Mouse (Mus musculus) gastrocnemius, adult 2 months (tissue): ENCODE results near the gene Il20rb. TPM values are rescaled to one million over a fixed set of nuclear protein-coding genes. Genes with fewer than 3 reads are reported as not detected.

Experiments
- DNase-seq: peaks from one replicate; pipeline ENCODE4 v3.0.0; 2022
- H3K27ac ChIP-seq: fragments of 200-600 bp; 2 replicates; pipeline ENCODE4 v1.8.1; 2022; ENCODE audit warnings: mild to moderate bottlenecking
- H3K4me3 ChIP-seq: fragments of 200-600 bp; 2 replicates; pipeline ENCODE4 v1.8.1; 2022; ENCODE audit warnings: mild to moderate bottlenecking, moderate library complexity
- CTCF ChIP-seq: fragments of 200-600 bp; IDR thresholded peaks from 2 replicates; pipeline ENCODE4 v1.8.1; 2022; ENCODE audit warnings: antibody characterized with exemption, mild to moderate bottlenecking, moderate library complexity
- intact Hi-C: fragments of 180-260 bp; cut with DNase I; formaldehyde crosslinking; loops from one replicate; pipeline ENCODE4 v1.15.1; 2025
- long read RNA-seq, 2 experiments: library from polyadenylated mRNA; stranded (forward); transcript quantifications; one replicate each; pipeline ENCODE4 v2.0.0; 2021
- total RNA-seq, 2 experiments: library from RNA; stranded (reverse); gene quantifications; 2 replicates each; pipeline ENCODE4 v1.2.3; 2021

Gene Il20rb
- total RNA-seq = 1 to 10 TPM; 1.3 to 1.9 TPM
- long read RNA-seq, experiment 1, partial matches to known transcripts = 0 of 2 reads
- long read RNA-seq, experiment 1, other reads (novel, unspliced or antisense) = 0 of 2 reads
- long read RNA-seq, experiment 2, partial matches to known transcripts = 0 of 1 reads
- long read RNA-seq, experiment 2, other reads (novel, unspliced or antisense) = 1 of 1 reads

- Histone ChIP-seq H3K27ac (peak within 1 kb of the TSS; percentile 73), H3K4me3 (peak within 1 kb of the TSS; percentile 31)
- DNase-seq = peak; percentile 54
- no peak for TF ChIP-seq CTCF
- intact Hi-C loops = no loop called here
Observed at GRCm38 (mm10) chr9:100486431-100486830, at the start of gene Il20rb. Gene Il20rb, minus strand, starts transcription at chr9:100486788.

GRCm38 (mm10) chr9:100535618-100536262, 49.2 kb upstream of the Il20rb start:
- H3K4me3 ChIP-seq = no peak overlapping the region
- intact Hi-C loops = no loop called here
- DNase-seq = no peak
- no peak for TF ChIP-seq CTCF
- no peak overlapping the region for H3K27ac ChIP-seq

GRCm38 (mm10) chr9:100534686-100535085, 48.1 kb upstream of the Il20rb start:
- Histone ChIP-seq H3K4me3 (no peak overlapping the region), H3K27ac (no peak overlapping the region)
- no peak for TF ChIP-seq CTCF
- DNase-seq = no peak
- intact Hi-C loops = no loop called here

- no peak for TF ChIP-seq CTCF
- intact Hi-C loops = no loop called here
- Histone ChIP-seq H3K27ac (no peak overlapping the region), H3K4me3 (no peak overlapping the region)
- DNase-seq = no peak
Observed at GRCm38 (mm10) chr9:100532847-100533505, 46.4 kb upstream of the Il20rb start.

- 0 out of 2 replicates have a peak overlapping the region, but pooled peaks have one; percentile 5 for H3K27ac ChIP-seq
- no peak overlapping the region for H3K4me3 ChIP-seq
- no peak for TF ChIP-seq CTCF
- no peak for DNase-seq
- intact Hi-C loops = no loop called here
Observed at GRCm38 (mm10) chr9:100531296-100531695, 44.7 kb upstream of the Il20rb start.

- TF ChIP-seq CTCF = no peak
- no peak for DNase-seq
- Histone ChIP-seq H3K27ac (no peak overlapping the region), H3K4me3 (no peak overlapping the region)
- intact Hi-C loops = no loop called here
Observed at GRCm38 (mm10) chr9:100525225-100525624, 38.6 kb upstream of the Il20rb start.

- H3K27ac ChIP-seq = no peak overlapping the region
- no peak for DNase-seq
- no peak overlapping the region for H3K4me3 ChIP-seq
- intact Hi-C loops = loop anchor here (5.0 kb wide), 1 partner anchor 395 kb away; no protein-coding TSS in a partner anchor
- TF ChIP-seq CTCF = no peak
Observed at GRCm38 (mm10) chr9:100522029-100522428, 35.4 kb upstream of the Il20rb start.

GRCm38 (mm10) chr9:100520586-100520985, 34.0 kb upstream of the Il20rb start:
- H3K27ac ChIP-seq = peak overlapping the region; percentile 56
- intact Hi-C loops = loop anchor here (1.0 to 5.0 kb wide), 2 partner anchors 122 to 397 kb away; no protein-coding TSS in a partner anchor
- peak; percentile 84 for TF ChIP-seq CTCF
- no peak overlapping the region for H3K4me3 ChIP-seq
- DNase-seq = peak; percentile 40

GRCm38 (mm10) chr9:100520012-100520411, 33.4 kb upstream of the Il20rb start:
- peak overlapping the region; percentile 56 for H3K27ac ChIP-seq
- peak; percentile 55 for TF ChIP-seq CTCF
- no peak for DNase-seq
- H3K4me3 ChIP-seq = no peak overlapping the region
- intact Hi-C loops = loop anchor here (1.0 to 5.0 kb wide), 2 partner anchors 122 to 397 kb away; no protein-coding TSS in a partner anchor

GRCm38 (mm10) chr9:100507581-100507980, 21.0 kb upstream of the Il20rb start:
- peak overlapping the region; percentile 86 for H3K27ac ChIP-seq
- intact Hi-C loops = loop anchor here (2.0 kb wide), 1 partner anchor 37 kb away; no protein-coding TSS in a partner anchor
- no peak for DNase-seq
- peak overlapping the region; percentile 71; the same call in 1 of the 2 replicates for H3K4me3 ChIP-seq
- TF ChIP-seq CTCF = no peak

- Histone ChIP-seq H3K27ac (peak overlapping the region; percentile 86), H3K4me3 (peak overlapping the region; percentile 71)
- no peak for TF ChIP-seq CTCF
- peak; percentile 77 for DNase-seq
- intact Hi-C loops = loop anchor here (2.0 kb wide), 1 partner anchor 36 kb away; no protein-coding TSS in a partner anchor
Observed at GRCm38 (mm10) chr9:100506652-100507051, 20.1 kb upstream of the Il20rb start.

GRCm38 (mm10) chr9:100505498-100505897, 18.9 kb upstream of the Il20rb start:
- no peak for DNase-seq
- Histone ChIP-seq H3K27ac (peak overlapping the region; percentile 86), H3K4me3 (peak overlapping the region; percentile 71)
- intact Hi-C loops = no loop called here
- no peak for TF ChIP-seq CTCF

- Histone ChIP-seq H3K27ac (peak overlapping the region; percentile 74; the same call in 1 of the 2 replicates), H3K4me3 (no peak overlapping the region)
- DNase-seq = no peak
- intact Hi-C loops = loop anchor here (5.0 kb wide), 1 partner anchor 36 kb away; no protein-coding TSS in a partner anchor
- TF ChIP-seq CTCF = peak; percentile 48
Observed at GRCm38 (mm10) chr9:100493611-100494261, 7.1 kb upstream of the Il20rb start.
